Mouse (Mus musculus) inflammation-experienced regulatory T-cells (primary cell): ENCODE results near the gene Plpp7. TPM values are rescaled to one million over a fixed set of nuclear protein-coding genes. Genes with fewer than 3 reads are reported as not detected.

Experiments used
- polyA plus RNA-seq, 2 experiments: library from polyadenylated mRNA; unstranded; fragments of 100-300 nt; shearing (Covaris generic); gene quantifications; one replicate each; pipeline ENCODE4 v1.2.1; 2017

Plpp7 gene
- under 1 TPM; 0.17 to 0.53 TPM for polyA plus RNA-seq

GRCm38 (mm10) chr2:32095351-32096121 is at the start of gene Plpp7:
Gene Plpp7, plus strand, starts transcription at chr2:32095528.

GRCm38 (mm10) chr2:32084111-32084871 is 11.0 kb upstream of the Plpp7 start, which contains the start of gene Fam78a:
Gene Fam78a, minus strand, starts transcription at chr2:32084857.

DNA sequence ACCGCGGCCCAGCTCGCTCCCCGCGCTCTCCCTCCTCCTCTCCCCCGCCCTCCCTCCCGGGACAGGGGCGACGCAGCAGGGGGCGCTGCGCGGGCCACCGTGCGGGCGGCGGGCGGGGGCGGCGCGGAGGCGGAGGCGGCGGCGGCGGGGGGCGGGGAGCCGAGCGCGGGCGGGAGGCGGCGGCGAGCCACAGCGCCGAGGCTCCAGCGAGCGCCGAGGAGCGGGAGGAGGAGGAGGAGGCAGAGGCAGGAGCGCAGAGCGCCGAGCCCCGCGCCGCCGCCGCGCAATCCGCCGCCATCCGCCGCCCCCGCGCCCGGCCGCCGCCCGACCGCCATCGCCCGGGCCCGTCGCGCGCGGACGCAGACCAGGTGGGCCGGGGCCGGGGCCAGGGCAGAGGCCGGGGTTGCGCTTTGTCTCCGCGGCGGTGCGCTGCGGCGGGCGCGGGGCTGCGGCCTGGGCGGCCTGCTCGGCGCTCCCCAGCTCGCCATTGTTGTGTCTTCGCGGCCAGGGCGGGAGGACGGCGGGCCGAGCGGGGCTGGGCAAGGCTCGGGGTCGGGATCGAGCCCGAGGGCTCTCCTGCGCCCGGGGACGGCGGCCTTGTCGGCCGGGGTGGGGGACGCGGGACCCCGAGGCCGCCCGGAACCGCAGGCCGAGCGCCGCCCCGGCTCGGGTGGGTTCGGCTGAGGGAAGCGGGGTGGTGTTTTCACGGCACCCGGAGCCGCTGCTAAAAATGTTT is 55.8 kb downstream of the Plpp7 start, which contains the start of gene Prrc2b:
Prrc2b (plus strand) TSS at position 159 of the 736 bp plus-strand sequence.

Other genes starting within 250 kb of the Plpp7 start
- gene Fibcd1, start 249.5 kb upstream of the Plpp7 start, polyA plus RNA-seq = under 1 TPM; 0.24 to 0.58 TPM
- under 1 TPM; 0.05 to 0.66 TPM for gene Lamc3, start 208.2 kb upstream of the Plpp7 start, polyA plus RNA-seq
- gene Aif1l, start 145.4 kb upstream of the Plpp7 start, polyA plus RNA-seq = 1 to 10 TPM in 1 of 2 experiments, under 1 TPM in 1; 0.10 to 1.9 TPM
- gene Nup214, start 121.1 kb upstream of the Plpp7 start, polyA plus RNA-seq = 100 to 1,000 TPM in 1 of 2 experiments, 10 to 100 TPM in 1; 83.5 to 105 TPM
- gene Fam78a, start 10.7 kb upstream of the Plpp7 start, polyA plus RNA-seq = 10 to 100 TPM; 24.3 to 56.0 TPM
- gene Prrc2b, start 55.6 kb downstream of the Plpp7 start, polyA plus RNA-seq = 10 to 100 TPM; 52.6 to 66.4 TPM
- 1 to 10 TPM; 6.6 to 7.3 TPM for gene Pomt1, start 141.1 kb downstream of the Plpp7 start, polyA plus RNA-seq
- 100 to 1,000 TPM in 1 of 2 experiments, 10 to 100 TPM in 1; 89.9 to 103 TPM for gene Uck1, start 164.6 kb downstream of the Plpp7 start, polyA plus RNA-seq
- gene Golga2, start 191.9 kb downstream of the Plpp7 start, polyA plus RNA-seq = 10 to 100 TPM; 41.9 to 42.0 TPM
- gene Swi5, start 192.5 kb downstream of the Plpp7 start, polyA plus RNA-seq = 100 to 1,000 TPM; 222 to 264 TPM